Mouse (Mus musculus) left cerebral cortex, postnatal 14 days (tissue): Measurements from ENCODE around the gene Insr. TPM values are rescaled to one million over a fixed set of nuclear protein-coding genes. Genes with fewer than 3 reads are reported as not detected.
A peak's percentile ranks its signal among the peaks of the same experiment; 100 is the strongest.
"Not testable (repeated sequence)": the region's sequence is repeated elsewhere in the genome, so short reads cannot be mapped to it uniquely, and the experiment has no call there.

Experiments
- DNase-seq, 2 experiments: peaks; one replicate each; pipeline ENCODE4 v3.0.0; 2021 to 2022; ENCODE audit warnings: low spot score in 2 of 2, mixed read lengths in 1 of 2
- intact Hi-C: fragments of 180-260 bp; cut with DNase I; formaldehyde crosslinking; loops from one replicate; pipeline ENCODE4 v1.15.1; 2025
- long read RNA-seq, 2 experiments: library from polyadenylated mRNA; stranded (forward); transcript quantifications; one replicate each; pipeline ENCODE4 v2.0.0; 2021
- total RNA-seq, 2 experiments: library from RNA; stranded (reverse); gene quantifications; 2 replicates each; pipeline ENCODE4 v1.2.3; 2021

The Insr gene
- 10 to 100 TPM; 45.3 to 48.9 TPM for total RNA-seq
- long read RNA-seq, experiment 1, partial matches to known transcripts, result 0 of 2 reads
- long read RNA-seq, experiment 1, other reads (novel, unspliced or antisense), result 2 of 2 reads
- long read RNA-seq, experiment 2, partial matches to known transcripts, result 0 of 5 reads
- long read RNA-seq, experiment 2, other reads (novel, unspliced or antisense), result 5 of 5 reads

GRCm38 (mm10) chr8:3278934-3279720 lies at the start of gene Insr:
Insr (minus strand) TSS chr8:3279617.
- intact Hi-C loops, result loop anchor here (1.0 kb wide), 1 partner anchor 58 kb away; no protein-coding TSS in a partner anchor
- DNase-seq, result peak; percentile 93 to 94

GRCm38 (mm10) chr8:3327538-3328245 lies 48.3 kb upstream of the Insr start:
- DNase-seq, result no peak
- intact Hi-C loops, result no loop called here

- no peak for DNase-seq
- intact Hi-C loops, result no loop called here
These were observed 47.6 kb upstream of the Insr start for GRCm38 (mm10) chr8:3327056-3327455.

GRCm38 (mm10) chr8:3324253-3324652 lies 44.8 kb upstream of the Insr start:
- no peak for DNase-seq
- intact Hi-C loops, result no loop called here

GRCm38 (mm10) chr8:3319267-3319666 lies 39.9 kb upstream of the Insr start:
- intact Hi-C loops, DNase-seq: not testable (repeated sequence)

- no peak for DNase-seq
These were observed 37.2 kb upstream of the Insr start for GRCm38 (mm10) chr8:3316585-3316984.

GRCm38 (mm10) chr8:3314345-3314744 lies 34.9 kb upstream of the Insr start:
- no peak for DNase-seq
- intact Hi-C loops, result no loop called here

More at GRCm38 (mm10) chr8:3316585-3316984, 37.2 kb upstream of the Insr start:
- intact Hi-C loops, result no loop called here

GRCm38 (mm10) chr8:3313843-3314242 lies 34.4 kb upstream of the Insr start:
- no peak for DNase-seq
- intact Hi-C loops, result no loop called here

GRCm38 (mm10) chr8:3313417-3313816 lies 34.0 kb upstream of the Insr start:
- intact Hi-C loops, DNase-seq: not testable (repeated sequence)

- no peak for DNase-seq
- intact Hi-C loops, result no loop called here
These were observed 32.1 kb upstream of the Insr start for GRCm38 (mm10) chr8:3311482-3311881.

- peak in 1 of 2 experiments; percentile 13 for DNase-seq
- intact Hi-C loops, result no loop called here
These were observed 30.2 kb upstream of the Insr start for GRCm38 (mm10) chr8:3309636-3310035.

GRCm38 (mm10) chr8:3308205-3308800 lies 28.9 kb upstream of the Insr start:
- DNase-seq, result peak in 1 of 2 experiments; percentile 41
- intact Hi-C loops, result not testable (repeated sequence)

GRCm38 (mm10) chr8:3302131-3302530 lies 22.7 kb upstream of the Insr start:
- intact Hi-C loops, result no loop called here
- no peak for DNase-seq

GRCm38 (mm10) chr8:3299322-3299721 lies 19.9 kb upstream of the Insr start:
- intact Hi-C loops, result no loop called here

GRCm38 (mm10) chr8:3285824-3286223 lies 6.4 kb upstream of the Insr start:
- DNase-seq, result no peak
- intact Hi-C loops, result no loop called here

More at GRCm38 (mm10) chr8:3299322-3299721, 19.9 kb upstream of the Insr start:
- no peak for DNase-seq

GRCm38 (mm10) chr8:3284656-3285055 lies 5.2 kb upstream of the Insr start:
- intact Hi-C loops, result no loop called here

GRCm38 (mm10) chr8:3281296-3281695 lies 1.9 kb upstream of the Insr start:
- DNase-seq, result no peak
- intact Hi-C loops, result no loop called here

More at GRCm38 (mm10) chr8:3284656-3285055, 5.2 kb upstream of the Insr start:
- no peak for DNase-seq

- intact Hi-C loops, result no loop called here
- peak in 1 of 2 experiments; percentile 31 for DNase-seq
These were observed 971 bp upstream of the Insr start for GRCm38 (mm10) chr8:3280266-3280910.

GRCm38 (mm10) chr8:3279721-3280077 lies 282 bp upstream of the Insr start:
- intact Hi-C loops, result no loop called here
- DNase-seq, result no peak
